Mouse (Mus musculus): ENCODE data around the gene Eif1.
"Not testable (repeated sequence)": the region's sequence is repeated elsewhere in the genome, so short reads cannot be mapped to it uniquely, and the experiment has no call there.

The Eif1 gene

GRCm38 (mm10) chr11:100313424-100313823, 6.3 kb upstream of the Eif1 start:
- DNase-seq, result no peak

GRCm38 (mm10) chr11:100315439-100315838, 4.2 kb upstream of the Eif1 start:
- no peak for DNase-seq

GRCm38 (mm10) chr11:100317826-100318380, 1.8 kb upstream of the Eif1 start:
- DNase-seq, result no peak

- peak; percentile 18 to 24 for DNase-seq
Observed at GRCm38 (mm10) chr11:100318529-100319451, 895 bp upstream of the Eif1 start.

- DNase-seq, result peak; percentile 91 to 96
Observed at GRCm38 (mm10) chr11:100320172-100320630, 516 bp downstream of the Eif1 start.

GRCm38 (mm10) chr11:100320701-100321410, 1.2 kb downstream of the Eif1 start:
- not testable (repeated sequence) for DNase-seq

GRCm38 (mm10) chr11:100321479-100322305, 2.0 kb downstream of the Eif1 start:
- DNase-seq, result not testable (repeated sequence)

GRCm38 (mm10) chr11:100322591-100323258, 3.0 kb downstream of the Eif1 start:
- no peak for DNase-seq

- DNase-seq, result peak; percentile 40 to 58
Observed at GRCm38 (mm10) chr11:100323578-100323977, 3.9 kb downstream of the Eif1 start.

GRCm38 (mm10) chr11:100325062-100325629, 5.5 kb downstream of the Eif1 start:
- DNase-seq, result no peak

GRCm38 (mm10) chr11:100327316-100327715, 7.6 kb downstream of the Eif1 start:
- no peak for DNase-seq

GRCm38 (mm10) chr11:100327761-100328160, 8.1 kb downstream of the Eif1 start:
- DNase-seq, result no peak

GRCm38 (mm10) chr11:100330235-100330634, 10.6 kb downstream of the Eif1 start:
- no peak for DNase-seq

- DNase-seq, result not testable (repeated sequence)
Observed at GRCm38 (mm10) chr11:100330816-100331375, 11.2 kb downstream of the Eif1 start.

- no peak for DNase-seq
Observed at GRCm38 (mm10) chr11:100332766-100333515, 13.3 kb downstream of the Eif1 start.

- DNase-seq, result no peak
Observed at GRCm38 (mm10) chr11:100333944-100334457, 14.3 kb downstream of the Eif1 start, which contains the start of gene Gast. Gene Gast, plus strand, starts transcription at chr11:100334407.

GRCm38 (mm10) chr11:100335731-100336130, 16.0 kb downstream of the Eif1 start:
- DNase-seq, result no peak

- no peak for DNase-seq
Observed at GRCm38 (mm10) chr11:100344269-100344668, 24.6 kb downstream of the Eif1 start.

- DNase-seq, result peak; percentile 40 to 47
Observed at GRCm38 (mm10) chr11:100352076-100352857, 32.6 kb downstream of the Eif1 start.

Measured in cerebellum, postnatal 36 days (tissue).